Mouse (Mus musculus) liver, adult 2 months (tissue): ENCODE measurements around the gene Lrba.

Experiments
- CTCF ChIP-seq: fragments of 200-500 bp; IDR thresholded peaks from 2 replicates; pipeline ENCODE4 v1.5.1; 2011; ENCODE audit warnings: low read depth, low read length, control low read depth
- POLR2A ChIP-seq: fragments of 200-500 bp; IDR thresholded peaks from 2 replicates; pipeline ENCODE4 v1.6.1; 2011; ENCODE audit warnings: low read length, control low read depth; ENCODE audit not compliant: insufficient read depth; ENCODE audit errors: extremely low read depth

DNA sequence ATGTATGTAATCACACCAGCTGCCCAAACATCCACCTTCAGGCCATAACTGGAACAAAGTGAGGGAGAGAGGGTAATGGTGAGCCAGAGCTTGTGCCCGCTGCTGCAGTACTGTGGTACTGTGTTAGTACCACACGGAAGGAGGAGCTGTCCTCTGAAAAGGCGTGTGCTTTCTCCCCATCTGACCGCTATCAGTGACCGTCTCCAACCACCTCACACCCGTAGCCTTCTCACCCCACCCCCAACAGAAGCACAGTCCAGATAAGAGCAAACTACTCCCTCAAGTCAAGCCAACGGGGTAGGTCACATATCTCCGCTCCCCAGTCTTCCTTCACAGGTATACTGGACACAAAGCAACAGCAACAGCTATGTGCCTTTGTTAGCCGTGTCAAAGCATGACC, 574.6 kb downstream of the Lrba start:
- TF ChIP-seq CTCF (no peak), POLR2A (no peak)
